Mouse (Mus musculus): ENCODE results near the gene Tshz2. TPM values are rescaled to one million over a fixed set of nuclear protein-coding genes. Genes with fewer than 3 reads are reported as not detected.

Gene Tshz2
- polyA plus RNA-seq, 3 experiments from 2014 or later, result 0.15 to 0.53 (median 0.35) TPM

- no peak for ATAC-seq
Observed at GRCm38 (mm10) chr2:170050651-170051050, 417.8 kb downstream of the Tshz2 start.

DNA sequence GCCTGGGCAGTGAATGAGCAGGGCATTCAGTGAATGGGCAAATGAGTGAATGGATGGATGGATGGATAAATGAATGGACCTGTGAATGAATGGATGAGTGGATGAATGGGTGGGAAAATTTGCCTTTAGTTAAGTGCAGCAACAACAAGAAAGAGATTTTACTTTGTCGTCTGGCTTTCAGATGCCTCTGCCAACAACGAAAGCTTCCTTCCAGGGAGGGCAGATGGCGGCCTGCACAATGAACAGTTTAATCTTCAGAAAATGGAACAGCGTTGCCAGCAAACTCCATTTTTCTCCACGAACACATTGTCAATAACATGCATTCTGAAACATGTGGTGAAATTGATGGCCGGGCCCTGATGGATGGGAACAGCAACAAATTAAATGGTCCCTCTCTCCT lies 418.6 kb downstream of the Tshz2 start:
- ATAC-seq, result no peak

DNA sequence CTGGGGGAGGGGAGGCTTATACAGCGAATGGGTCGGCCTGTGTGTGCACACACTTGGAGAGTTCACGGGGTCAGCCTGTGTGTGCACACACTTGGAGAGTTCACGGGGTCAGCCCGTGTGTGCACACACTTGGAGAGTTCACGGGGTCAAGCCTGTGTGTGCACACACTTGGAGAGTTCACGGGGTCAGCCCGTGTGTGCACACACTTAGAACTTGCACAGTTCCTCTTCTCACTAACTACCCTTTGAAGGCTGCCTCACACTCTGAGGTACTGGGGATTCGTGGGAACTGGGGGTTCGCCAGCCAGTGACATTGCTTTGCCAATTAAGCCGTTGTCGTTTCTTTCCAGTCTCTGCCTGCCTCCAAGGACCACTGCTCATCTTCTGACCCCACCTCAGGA lies 422.1 kb downstream of the Tshz2 start:
- no peak for ATAC-seq

- ATAC-seq, result peak; percentile 50
Observed at GRCm38 (mm10) chr2:170055413-170055812, 422.6 kb downstream of the Tshz2 start.

GRCm38 (mm10) chr2:170058774-170059173 lies 426.0 kb downstream of the Tshz2 start:
- ATAC-seq, result no peak

GRCm38 (mm10) chr2:170060066-170060465 lies 427.3 kb downstream of the Tshz2 start:
- no peak for ATAC-seq

DNA sequence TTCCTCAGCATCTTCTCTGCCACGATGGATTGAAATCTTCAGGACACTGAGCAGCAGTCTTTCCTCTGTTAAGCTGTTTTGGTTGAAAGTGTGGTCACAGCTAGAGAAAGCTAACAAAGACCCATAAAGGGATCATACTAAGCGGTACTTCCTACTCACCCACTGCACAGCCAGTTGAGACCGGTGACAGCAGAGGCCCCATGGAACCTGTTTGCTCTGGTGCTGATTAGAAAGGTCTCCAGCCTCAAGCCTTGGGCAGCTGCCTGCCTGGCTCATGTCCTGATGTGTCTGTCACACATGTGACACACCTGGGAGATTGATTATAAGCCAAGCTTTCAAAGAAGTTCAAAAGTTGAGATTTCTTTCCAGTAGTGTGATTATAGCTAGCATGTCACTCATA lies 429.6 kb downstream of the Tshz2 start:
- ATAC-seq, result no peak

GRCm38 (mm10) chr2:170069976-170070375 lies 437.2 kb downstream of the Tshz2 start:
- no peak for ATAC-seq

DNA sequence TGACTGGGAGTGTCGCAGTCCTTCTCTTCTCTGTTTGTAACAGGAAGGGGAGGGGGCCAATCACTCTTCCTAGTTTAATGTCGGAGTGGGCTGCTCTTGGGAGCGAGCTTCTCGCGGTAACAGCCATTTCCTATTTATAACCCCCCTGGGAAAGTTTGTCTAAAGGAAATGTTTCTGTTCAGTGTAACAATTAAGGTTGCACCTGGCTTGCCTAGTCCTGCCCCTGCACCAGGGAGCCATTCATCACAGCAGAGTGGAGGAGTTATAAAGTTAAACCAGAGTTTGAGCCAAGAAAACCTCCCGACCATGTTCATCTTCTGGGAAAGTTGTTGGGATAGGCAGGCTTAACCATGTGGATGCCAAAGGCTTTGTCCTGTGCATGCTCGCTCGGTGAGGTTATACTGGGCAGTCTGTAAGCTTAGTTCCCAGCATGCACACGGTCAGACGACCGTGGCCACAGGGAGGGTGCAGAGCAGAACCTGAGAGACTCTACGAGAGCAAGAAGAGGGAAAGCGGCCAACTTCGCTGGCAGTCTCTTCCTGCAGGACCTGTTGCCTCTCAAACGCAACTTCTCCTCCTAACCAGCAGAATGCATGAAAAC lies 437.9 kb downstream of the Tshz2 start:
- no peak for ATAC-seq

- ATAC-seq, result no peak
Observed at GRCm38 (mm10) chr2:170076941-170077490, 444.2 kb downstream of the Tshz2 start.

GRCm38 (mm10) chr2:170078041-170078440 lies 445.2 kb downstream of the Tshz2 start:
- ATAC-seq, result no peak

- ATAC-seq, result no peak
Observed at GRCm38 (mm10) chr2:170078442-170079017, 445.7 kb downstream of the Tshz2 start.

GRCm38 (mm10) chr2:170091563-170092443 lies 459.0 kb downstream of the Tshz2 start:
- no peak for ATAC-seq

GRCm38 (mm10) chr2:170094220-170094619 lies 461.4 kb downstream of the Tshz2 start:
- ATAC-seq, result no peak

GRCm38 (mm10) chr2:170094871-170095270 lies 462.1 kb downstream of the Tshz2 start:
- no peak for ATAC-seq

GRCm38 (mm10) chr2:170101132-170101531 lies 468.3 kb downstream of the Tshz2 start:
- ATAC-seq, result peak; percentile 57

- ATAC-seq, result no peak
Observed at GRCm38 (mm10) chr2:170101932-170102331, 469.1 kb downstream of the Tshz2 start.

- no peak for ATAC-seq
Observed at GRCm38 (mm10) chr2:170103341-170103740, 470.5 kb downstream of the Tshz2 start.

DNA sequence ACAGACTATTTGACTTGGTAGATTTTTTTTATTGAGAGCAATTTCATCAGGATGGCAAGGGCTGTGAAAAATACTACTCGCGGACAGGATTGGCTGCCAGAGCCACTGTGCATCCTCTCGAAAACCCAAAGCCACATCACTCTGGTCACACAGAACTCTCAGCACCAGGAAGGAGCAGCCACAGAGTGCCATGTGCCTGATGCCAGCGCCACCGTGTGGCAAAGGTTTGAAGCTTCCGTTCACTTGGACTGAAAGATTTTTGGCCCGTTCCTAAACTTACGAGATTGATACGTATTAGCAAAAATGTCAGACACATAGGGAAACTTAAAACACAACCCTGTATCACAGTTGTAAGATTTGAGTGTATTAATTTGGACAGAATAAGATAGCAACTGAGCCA lies 471.0 kb downstream of the Tshz2 start:
- peak; percentile 60 for ATAC-seq

- peak; percentile 73 for ATAC-seq
Observed at GRCm38 (mm10) chr2:170104396-170104795, 471.6 kb downstream of the Tshz2 start.

- no peak for ATAC-seq
Observed at GRCm38 (mm10) chr2:170106000-170106399, 473.2 kb downstream of the Tshz2 start.

DNA sequence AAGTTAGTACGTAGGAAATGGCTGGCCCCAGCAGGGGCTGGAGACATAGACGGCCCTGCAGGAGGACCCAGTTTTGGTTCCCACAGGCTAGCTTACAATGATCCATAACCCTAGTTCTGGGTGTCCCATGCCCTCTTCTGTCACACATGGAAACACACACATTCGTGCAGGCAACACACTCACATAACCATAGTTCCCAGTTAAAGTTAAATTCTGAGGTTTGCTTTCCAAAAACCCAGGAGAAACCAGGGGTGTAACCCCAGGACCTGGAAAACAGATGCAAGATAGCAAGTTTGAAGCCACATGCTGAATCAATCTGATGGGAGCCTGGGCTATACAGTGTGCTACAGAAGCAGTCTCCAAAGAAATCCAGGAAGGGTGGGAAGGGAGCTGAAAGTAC lies 475.0 kb downstream of the Tshz2 start:
- no peak for ATAC-seq

GRCm38 (mm10) chr2:170109528-170109927 lies 476.7 kb downstream of the Tshz2 start:
- no peak for ATAC-seq
